ENCODE assay signal across 17 mouse cellular contexts in genomic region chr14:23759626-23760025, GRCm38 (mm10).
DNase-seq lines count a peak whose midpoint lies in the region; ATAC-seq and TF ChIP-seq lines count a peak whose summit lies in the region.
"Had no signal": no experiment of that assay in that cellular context is flagged by ENCODE, and none has a peak within 500 bp of the region (broad histone marks: within the 10 kb centered on the region; RNA-seq: fewer than 3 reads in every experiment).

No protein-coding gene starts in this region.

- H3K4me1 ChIP-seq in hindbrain, postnatal 0 days (ENCODE audit: insufficient read depth, low read length): no peaks in the 10 kb centered on the region
- H3K4me1 ChIP-seq in hindbrain, embryonic 10.5 days (replicated peaks): no peaks in the 10 kb centered on the region
- H3K4me1 ChIP-seq: forebrain, embryonic 15.5 days; heart, embryonic 12.5 days; intestine, embryonic 15.5 days; kidney, embryonic 15.5 days; megakaryocyte, embryonic 14.5 days had no signal

- no peak overlapping the region for H3K4me3 ChIP-seq in hindbrain, postnatal 0 days (ENCODE audit: low read length)
- H3K4me3 ChIP-seq in hindbrain, embryonic 10.5 days: no peak overlapping the region
- H3K4me3 ChIP-seq in layer of hippocampus, adult 2 months: no peak overlapping the region
- H3K4me3 ChIP-seq: forebrain, embryonic 15.5 days; heart, embryonic 12.5 days; intestine, embryonic 15.5 days; kidney, embryonic 15.5 days; megakaryocyte, embryonic 14.5 days had no signal

- no peak for TF ChIP-seq CTCF in hindbrain, postnatal 0 days (IDR thresholded peaks at IDR 0.05; ENCODE audit: low read depth)
- TF ChIP-seq CTCF in layer of hippocampus, adult 2 months (conservative IDR thresholded peaks at IDR 0.05): no peak

- H3K36me3 ChIP-seq in hindbrain, postnatal 0 days (ENCODE audit: insufficient read depth, low read length): no peaks in the 10 kb centered on the region
- H3K36me3 ChIP-seq in hindbrain, embryonic 10.5 days: no peaks in the 10 kb centered on the region
- H3K36me3 ChIP-seq: forebrain, embryonic 15.5 days; heart, embryonic 12.5 days; intestine, embryonic 15.5 days; kidney, embryonic 15.5 days had no signal

- peak; percentile 20 to 61 for DNase-seq in adrenal gland, adult (ENCODE audit: inconsistent age in 2 of 2, low spot score in 1 of 2)
- no peak for DNase-seq in adrenal gland, adult 18-20 months (ENCODE audit: low spot score in 2 of 2)
- peak; percentile 43 for DNase-seq in hindbrain, postnatal 0 days (ENCODE audit: low spot score)
- no peak for DNase-seq in hindbrain, embryonic 10.5 days (ENCODE audit: low spot score)
- peak; percentile 57 to 75 for DNase-seq in layer of hippocampus, adult 2 months (ENCODE audit: low spot score in 2 of 2)
- peak; percentile 20 to 28 for DNase-seq in left cerebral cortex, postnatal 14 days (ENCODE audit: low spot score in 2 of 2)
- no peak for DNase-seq in adrenal gland, postnatal 14 days
- DNase-seq: gastrocnemius, postnatal 36 days; lung, embryonic 14.5 days; thymus, postnatal 36 days had no signal

- 33% methylated on average over 5 of the region's 5 CpGs for WGBS in hindbrain, postnatal 0 days
- WGBS in hindbrain, embryonic 10.5 days: 84% methylated on average over 5 of the region's 5 CpGs

- intact Hi-C loops in left cerebral cortex, postnatal 14 days (cut with DNase I): no loop called here

- H3K27me3 ChIP-seq in hindbrain, postnatal 0 days (ENCODE audit: insufficient read depth, low read length): no peaks in the 10 kb centered on the region
- no peaks in the 10 kb centered on the region for H3K27me3 ChIP-seq in hindbrain, embryonic 10.5 days (ENCODE audit: insufficient read depth, poor library complexity, severe bottlenecking)
- H3K27me3 ChIP-seq: forebrain, embryonic 15.5 days; intestine, embryonic 15.5 days; kidney, embryonic 15.5 days; megakaryocyte, embryonic 14.5 days had no signal

- no peaks in the 10 kb centered on the region for H3K9me3 ChIP-seq in hindbrain, postnatal 0 days (ENCODE audit: low read length)
- no peaks in the 10 kb centered on the region for H3K9me3 ChIP-seq in hindbrain, embryonic 10.5 days
- H3K9me3 ChIP-seq: forebrain, embryonic 15.5 days; heart, embryonic 12.5 days; intestine, embryonic 15.5 days; kidney, embryonic 15.5 days had no signal

- no peak overlapping the region for H3K4me2 ChIP-seq in hindbrain, postnatal 0 days (ENCODE audit: low read depth, low read length)
- H3K4me2 ChIP-seq: forebrain, embryonic 15.5 days; heart, embryonic 12.5 days; intestine, embryonic 15.5 days; kidney, embryonic 15.5 days; liver, embryonic 11.5 days; lung, embryonic 14.5 days had no signal

- no peak overlapping the region for H3K9ac ChIP-seq in hindbrain, postnatal 0 days (replicated peaks; ENCODE audit: low read length)
- H3K9ac ChIP-seq: forebrain, embryonic 15.5 days; heart, embryonic 12.5 days; intestine, embryonic 15.5 days; kidney, embryonic 15.5 days; lung, embryonic 14.5 days had no signal

- 0 out of 2 replicates have a peak overlapping the region, but pooled peaks have one; percentile 6 for H3K27ac ChIP-seq in hindbrain, postnatal 0 days
- H3K27ac ChIP-seq in hindbrain, embryonic 10.5 days: no peak overlapping the region
- H3K27ac ChIP-seq in layer of hippocampus, adult 2 months: peak overlapping the region; percentile 82
- H3K27ac ChIP-seq: forebrain, embryonic 15.5 days; intestine, embryonic 15.5 days; kidney, embryonic 15.5 days had no signal

- 0 out of 2 replicates have a peak, but pooled peaks have one; percentile 49 for ATAC-seq in hindbrain, postnatal 0 days
- ATAC-seq in megakaryocyte progenitor cell, adult 5-6 weeks (replicated peaks; ENCODE audit: poor library complexity): no peak
- ATAC-seq: forebrain, embryonic 15.5 days; intestine, embryonic 15.5 days had no signal

Comparison
In these comparisons a context has a peak if more than half of its experiments do, and no peak if none do; other contexts are left out.
1. DNase-seq: peak in adrenal gland, adult (2 of 2), hindbrain, postnatal 0 days (single experiment), layer of hippocampus, adult 2 months (2 of 2) and left cerebral cortex, postnatal 14 days (2 of 2); none in adrenal gland, adult 18-20 months (0 of 2), hindbrain, embryonic 10.5 days (single experiment) and adrenal gland, postnatal 14 days (single experiment).